ENCODE assay signal across 8 mouse cellular contexts in the genomic region with DNA sequence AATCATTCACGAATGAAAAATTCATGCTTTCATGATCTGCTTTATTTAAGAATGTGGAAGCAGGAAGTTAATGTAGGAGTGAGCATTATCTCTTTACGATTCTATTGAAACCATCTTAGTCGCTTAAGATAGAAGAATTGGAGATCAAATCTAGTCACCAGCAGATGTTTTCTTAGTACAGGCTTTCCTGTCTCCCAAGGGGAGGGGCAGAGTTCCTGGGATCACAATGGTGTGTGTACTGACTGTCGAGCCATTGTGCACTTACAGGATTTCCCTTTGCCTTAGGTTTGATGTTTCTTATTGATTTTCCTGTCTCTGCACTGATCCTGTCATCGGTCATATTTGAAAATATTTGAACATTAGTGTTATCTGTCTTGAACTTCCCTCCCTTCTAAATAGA. TPM values are rescaled to one million over a fixed set of nuclear protein-coding genes. Genes with fewer than 3 reads are reported as not detected.
A peak's percentile ranks its signal among the peaks of the same experiment; 100 is the strongest.
DNase-seq lines count a peak whose midpoint lies in the region; TF ChIP-seq lines count a peak whose summit lies in the region.

No protein-coding gene starts in this region.

- no peak for TF ChIP-seq POLR2A in cortical plate, adult 2 months (IDR thresholded peaks at IDR 0.05; ENCODE audit: extremely low read depth, insufficient read depth, low read length)

- H3K36me3 ChIP-seq in hindbrain, embryonic 10.5 days: no peaks in the 10 kb centered on the region

- H3K4me1 ChIP-seq in cortical plate, adult 2 months (ENCODE audit: control insufficient read depth, insufficient read depth, low read length): no peaks in the 10 kb centered on the region
- peaks cover 7% of the 10 kb centered on the region; the same call in 1 of the 2 replicates for H3K4me1 ChIP-seq in hindbrain, embryonic 10.5 days (replicated peaks)

- intact Hi-C loops in left cerebral cortex, adult 2 months (cut with DNase I): loop anchor here (1.0 to 5.0 kb wide), 8 partner anchors 26 to 246 kb away; a partner anchor contains a TSS
- intact Hi-C loops in left cerebral cortex, postnatal 36 days (cut with DNase I): loop anchor here (2.0 to 5.0 kb wide), 2 partner anchors 26 to 39 kb away; a partner anchor contains a TSS

- H3K9me3 ChIP-seq in hindbrain, embryonic 10.5 days: 0 out of 2 replicates have a peak, but pooled peaks cover 3% of the 10 kb centered on the region

- peak overlapping the region; percentile 82 for H3K27ac ChIP-seq in left cerebral cortex, adult 2 months
- H3K27ac ChIP-seq in cortical plate, adult 2 months (ENCODE audit: insufficient read depth, low read length): no peak overlapping the region
- H3K27ac ChIP-seq in hindbrain, embryonic 10.5 days: peak overlapping the region; percentile 84

- no peak for TF ChIP-seq CTCF in left cerebral cortex, adult 2 months (IDR thresholded peaks at IDR 0.05)
- TF ChIP-seq CTCF in cortical plate, adult 2 months (IDR thresholded peaks at IDR 0.05; ENCODE audit: extremely low read depth, insufficient read depth, low read length): no peak

- H3K4me3 ChIP-seq in left cerebral cortex, adult 2 months: peak overlapping the region; percentile 93
- peak overlapping the region; percentile 95; the same call in 1 of the 2 replicates for H3K4me3 ChIP-seq in cortical plate, adult 2 months (ENCODE audit: insufficient read depth, low read length)
- H3K4me3 ChIP-seq in hindbrain, embryonic 10.5 days: peak overlapping the region; percentile 75

- no peaks in the 10 kb centered on the region for H3K27me3 ChIP-seq in hindbrain, embryonic 10.5 days (ENCODE audit: insufficient read depth, poor library complexity, severe bottlenecking)

- WGBS in hindbrain, embryonic 10.5 days: 35% methylated on average over 5 of the region's 5 CpGs

- no peak for DNase-seq in left cerebral cortex, adult 2 months (ENCODE audit: extremely low spot score in 1 of 2, low spot score in 2 of 2)
- DNase-seq in left cerebral cortex, adult 8-10 months (ENCODE audit: low spot score in 2 of 2): no peak
- DNase-seq in hindbrain, embryonic 10.5 days (ENCODE audit: low spot score): no peak
- peak; percentile 17 for DNase-seq in lung, postnatal 10 days
- no peak for DNase-seq in left cerebral cortex, postnatal 36 days (ENCODE audit: low spot score in 2 of 2)
- no peak for DNase-seq in spleen, postnatal 14 days (ENCODE audit: low spot score in 2 of 2)
- DNase-seq in gastrocnemius, adult 8-10 months (ENCODE audit: low spot score in 2 of 2): no peak

RNA-seq across cellular contexts. Expression of a gene that starts 0.4 kb away (rescaled TPM):
- total RNA-seq in left cerebral cortex, adult 2 months (2021): 1 to 10 TPM; 4.2 to 4.9 TPM
- 1 to 10 TPM; 4.5 to 7.8 (median 6.2) TPM for total RNA-seq in left cerebral cortex, adult 8-10 months (2022)
- 2.7 and 3.4 TPM in 2 replicates for polyA plus RNA-seq in cortical plate, adult 2 months (2012; rRNA removed)
- polyA plus RNA-seq in hindbrain, embryonic 10.5 days (2016; fragmentation: Nextera tagmentation; extraction: Ambion mirVana): 0.27 and 0.52 TPM in 2 replicates
- total RNA-seq in left cerebral cortex, postnatal 36 days (2021): 1 to 10 TPM; 3.0 to 5.5 TPM
- 1 to 10 TPM; 3.9 to 6.5 (median 4.9) TPM for total RNA-seq in gastrocnemius, adult 8-10 months (2022)

RNA-seq across cellular contexts. Expression of a gene that starts 25.7 kb away (rescaled TPM):
- 1 to 10 TPM; 3.1 to 3.8 TPM for total RNA-seq in left cerebral cortex, adult 2 months (2021)
- 1 to 10 TPM; 3.5 to 4.4 (median 3.9) TPM for total RNA-seq in left cerebral cortex, adult 8-10 months (2022)
- polyA plus RNA-seq in cortical plate, adult 2 months (2012; rRNA removed): 2.3 and 2.6 TPM in 2 replicates
- polyA plus RNA-seq in hindbrain, embryonic 10.5 days (2016; fragmentation: Nextera tagmentation; extraction: Ambion mirVana): 1.1 and 1.5 TPM in 2 replicates
- total RNA-seq in left cerebral cortex, postnatal 36 days (2021): 1 to 10 TPM; 2.0 to 3.8 TPM
- total RNA-seq in gastrocnemius, adult 8-10 months (2022): 1 to 10 TPM; 1.3 to 2.0 (median 1.5) TPM

RNA-seq across cellular contexts. Expression of a gene that starts 28.5 kb away (rescaled TPM):
- total RNA-seq in left cerebral cortex, adult 2 months (2021): 10 to 100 TPM; 19.0 to 22.1 TPM
- total RNA-seq in left cerebral cortex, adult 8-10 months (2022): 10 to 100 TPM; 20.2 to 26.6 (median 22.9) TPM
- polyA plus RNA-seq in cortical plate, adult 2 months (2012; rRNA removed): 3.8 and 4.2 TPM in 2 replicates
- polyA plus RNA-seq in hindbrain, embryonic 10.5 days (2016; fragmentation: Nextera tagmentation; extraction: Ambion mirVana): 1.5 and 2.0 TPM in 2 replicates
- total RNA-seq in left cerebral cortex, postnatal 36 days (2021): 10 to 100 TPM; 17.7 to 21.5 TPM
- 1 to 10 TPM in 3 of 4 experiments, under 1 TPM in 1; 0.83 to 1.7 (median 1.2) TPM for total RNA-seq in gastrocnemius, adult 8-10 months (2022)

RNA-seq across cellular contexts. Expression of a gene that starts 53.6 kb away (rescaled TPM):
- 1 to 10 TPM in 1 of 2 experiments, under 1 TPM in 1; 0.81 to 1.8 TPM for total RNA-seq in left cerebral cortex, adult 2 months (2021)
- 1 to 10 TPM in 3 of 4 experiments, not detected in 1; 1.6 to 2.3 (median 1.8) TPM for total RNA-seq in left cerebral cortex, adult 8-10 months (2022)
- not detected in 2 replicates for polyA plus RNA-seq in cortical plate, adult 2 months (2012; rRNA removed)
- not detected in 2 replicates for polyA plus RNA-seq in hindbrain, embryonic 10.5 days (2016; fragmentation: Nextera tagmentation; extraction: Ambion mirVana)
- not detected for total RNA-seq in left cerebral cortex, postnatal 36 days (2021)
- total RNA-seq in gastrocnemius, adult 8-10 months (2022): 1 to 10 TPM in 1 of 4 experiments, under 1 TPM in 2, not detected in 1; 0.78 to 1.0 (median 0.90) TPM

RNA-seq across cellular contexts. Expression of a gene that starts 53.7 kb away (rescaled TPM):
- 1 to 10 TPM in 1 of 2 experiments, under 1 TPM in 1; 0.86 to 1.2 TPM for total RNA-seq in left cerebral cortex, adult 2 months (2021)
- total RNA-seq in left cerebral cortex, adult 8-10 months (2022): 1 to 10 TPM in 3 of 4 experiments, under 1 TPM in 1; 0.98 to 1.5 (median 1.2) TPM
- polyA plus RNA-seq in cortical plate, adult 2 months (2012; rRNA removed): 0.48 and 0.57 TPM in 2 replicates
- polyA plus RNA-seq in hindbrain, embryonic 10.5 days (2016; fragmentation: Nextera tagmentation; extraction: Ambion mirVana): 0.68 and 0.69 TPM in 2 replicates
- total RNA-seq in left cerebral cortex, postnatal 36 days (2021): under 1 TPM; 0.91 to 1.00 TPM
- total RNA-seq in gastrocnemius, adult 8-10 months (2022): 1 to 10 TPM; 1.0 to 1.3 (median 1.1) TPM

Comparison
In these comparisons a context has a peak if more than half of its experiments do, and no peak if none do; other contexts are left out.
1. RNA of a gene that starts 28.5 kb away (total RNA-seq): 20.2 to 26.6 TPM in left cerebral cortex, adult 8-10 months, 19.0 to 22.1 TPM in left cerebral cortex, adult 2 months and 17.7 to 21.5 TPM in left cerebral cortex, postnatal 36 days; 0.83 to 1.7 TPM in gastrocnemius, adult 8-10 months; every median in the first group is over 4 times any median in the second.
2. Peak in every context shown above with its lines, with median percentiles within 50 percentile points of each other: H3K4me3 ChIP-seq.